Mouse (Mus musculus): ENCODE measurements around the gene Chmp1a. TPM values are rescaled to one million over a fixed set of nuclear protein-coding genes. Genes with fewer than 3 reads are reported as not detected.

The Chmp1a gene
- total RNA-seq, 2 experiments from 2014 or later = 114 to 131 TPM

DNA sequence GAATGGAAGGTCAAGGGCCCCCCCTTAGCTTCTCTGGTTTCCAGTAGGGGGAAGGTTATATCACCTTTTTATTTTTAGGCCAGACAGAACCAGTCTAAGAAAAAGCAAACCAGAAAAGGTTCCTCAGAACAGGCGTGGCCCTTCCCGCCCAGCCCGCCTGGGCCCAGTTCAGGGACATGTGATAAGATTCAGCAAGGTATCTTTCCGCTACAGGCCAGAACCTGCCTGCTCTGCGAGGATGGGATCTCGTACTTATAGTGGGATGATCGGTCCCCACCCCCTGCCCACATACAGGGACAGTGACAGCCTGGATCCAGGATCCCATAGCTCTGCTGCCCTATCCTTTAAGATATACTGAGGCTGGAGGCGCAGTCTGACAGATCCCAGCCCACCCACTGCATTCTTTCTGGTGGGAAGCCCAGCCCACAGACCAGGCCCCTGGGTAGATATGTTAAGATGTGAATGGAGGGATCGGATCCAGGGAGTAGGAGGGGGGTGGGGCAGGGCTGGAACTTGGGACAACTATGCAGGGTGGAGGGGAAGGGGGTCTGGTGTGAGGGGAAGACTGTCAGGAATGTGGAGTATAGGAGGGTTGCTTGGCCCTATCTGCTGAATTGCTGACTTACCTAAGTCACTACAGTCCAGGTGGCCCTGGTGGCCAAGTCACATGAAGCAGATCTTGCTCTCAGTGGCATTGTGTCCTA is 56.3 kb downstream of the Chmp1a start:
- no peak for DNase-seq (ENCODE audit: low spot score in 2 of 2)

DNA sequence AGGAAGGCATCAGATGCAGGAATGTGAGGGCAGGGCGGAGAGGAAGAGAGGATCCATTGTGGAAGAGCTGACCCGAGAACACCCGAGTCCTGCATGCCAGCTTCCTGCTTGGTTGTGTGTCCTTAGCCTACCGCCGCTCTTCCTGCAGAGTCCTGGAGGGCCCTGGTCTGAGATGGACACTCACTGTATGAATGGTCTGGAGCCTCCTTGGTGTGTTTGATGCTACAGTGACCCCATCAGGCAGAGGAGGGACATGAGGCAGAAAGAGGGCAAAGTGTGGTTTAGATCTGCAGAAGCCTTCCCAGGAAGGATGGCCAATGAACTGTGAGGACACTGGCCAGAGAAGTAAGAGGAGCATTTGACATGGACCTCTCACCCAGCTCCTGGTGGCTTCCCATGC is 57.4 kb downstream of the Chmp1a start:
- no peak for DNase-seq (ENCODE audit: low spot score in 2 of 2)

Other genes starting within 250 kb of the Chmp1a start
- 100 to 1,000 TPM; 152 to 159 TPM for gene Ankrd11, start 170.5 kb downstream of the Chmp1a start, total RNA-seq (2021)
- 10 to 100 TPM; 64.7 to 81.9 TPM for gene Spg7, start 149.8 kb downstream of the Chmp1a start, total RNA-seq (2021)
- 100 to 1,000 TPM; 390 to 435 TPM for gene Rpl13, start 110.4 kb downstream of the Chmp1a start, total RNA-seq (2021)
- 100 to 1,000 TPM; 319 to 359 TPM for gene Cpne7, start 95.4 kb downstream of the Chmp1a start, total RNA-seq (2021)
- gene Sult5a1, start 54.4 kb downstream of the Chmp1a start, total RNA-seq (2021) = 1 to 10 TPM; 2.2 to 2.9 TPM
- gene Dpep1, start 26.5 kb downstream of the Chmp1a start, total RNA-seq (2021) = under 1 TPM; 0.50 to 0.71 TPM
- 10 to 100 TPM in 1 of 2 experiments, 1 to 10 TPM in 1; 9.5 to 10.6 TPM for gene Spata33, start 69 bp upstream of the Chmp1a start, total RNA-seq (2021)
- 10 to 100 TPM; 74.0 to 82.4 TPM for gene Cdk10, start 12.1 kb upstream of the Chmp1a start, total RNA-seq (2021)
- 100 to 1,000 TPM; 106 to 111 TPM for gene Spata2l, start 23.5 kb upstream of the Chmp1a start, total RNA-seq (2021)
- gene Zfp276, start 41.4 kb upstream of the Chmp1a start, total RNA-seq (2021) = 10 to 100 TPM; 22.4 to 23.3 TPM
- 10 to 100 TPM; 56.3 to 58.0 TPM for gene Vps9d1, start 41.6 kb upstream of the Chmp1a start, total RNA-seq (2021)
- gene Fanca, start 105.8 kb upstream of the Chmp1a start, total RNA-seq (2021) = 1 to 10 TPM; 2.6 to 5.3 TPM
- gene Spire2, start 120.0 kb upstream of the Chmp1a start, total RNA-seq (2021) = 10 to 100 TPM; 15.4 to 15.6 TPM
- gene Tcf25, start 161.0 kb upstream of the Chmp1a start, total RNA-seq (2021) = 100 to 1,000 TPM; 490 to 516 TPM
- under 1 TPM in 1 of 2 experiments, not detected in 1; 0.10 TPM for gene Mc1r, start 194.3 kb upstream of the Chmp1a start, total RNA-seq (2021)
- 100 to 1,000 TPM; 559 to 591 TPM for gene Tubb3, start 198.7 kb upstream of the Chmp1a start, total RNA-seq (2021)
- gene Def8, start 210.8 kb upstream of the Chmp1a start, total RNA-seq (2021) = 10 to 100 TPM; 72.0 to 78.2 TPM